Mouse (Mus musculus) thymus, adult 2 months (tissue): ENCODE measurements around the gene Igf1.

Source experiments
- CTCF ChIP-seq: fragments of 200-500 bp; IDR thresholded peaks from 2 replicates; pipeline ENCODE4 v1.5.1; 2012; ENCODE audit warnings: mild to moderate bottlenecking, control low read depth, low read length, moderate library complexity, borderline replicate concordance; ENCODE audit not compliant: control insufficient read depth, poor library complexity, insufficient read depth; ENCODE audit errors: extremely low read depth
- POLR2A ChIP-seq: fragments of 200-500 bp; IDR thresholded peaks from 2 replicates; pipeline ENCODE4 v1.6.1; 2012; ENCODE audit warnings: mild to moderate bottlenecking, low read length, control low read depth, moderate library complexity; ENCODE audit not compliant: control insufficient read depth, poor library complexity, insufficient read depth; ENCODE audit errors: extremely low read depth

- TF ChIP-seq POLR2A: no peak
- no peak for TF ChIP-seq CTCF
Measured at GRCm38 (mm10) chr10:87816861-87817260, 41.2 kb upstream of the Igf1 start.
